Mouse (Mus musculus): Measurements from ENCODE around the gene Nkpd1. TPM values are rescaled to one million over a fixed set of nuclear protein-coding genes. Genes with fewer than 3 reads are reported as not detected.

Gene Nkpd1
- polyA plus RNA-seq, 1 experiment from 2014 or later: not detected

DNA sequence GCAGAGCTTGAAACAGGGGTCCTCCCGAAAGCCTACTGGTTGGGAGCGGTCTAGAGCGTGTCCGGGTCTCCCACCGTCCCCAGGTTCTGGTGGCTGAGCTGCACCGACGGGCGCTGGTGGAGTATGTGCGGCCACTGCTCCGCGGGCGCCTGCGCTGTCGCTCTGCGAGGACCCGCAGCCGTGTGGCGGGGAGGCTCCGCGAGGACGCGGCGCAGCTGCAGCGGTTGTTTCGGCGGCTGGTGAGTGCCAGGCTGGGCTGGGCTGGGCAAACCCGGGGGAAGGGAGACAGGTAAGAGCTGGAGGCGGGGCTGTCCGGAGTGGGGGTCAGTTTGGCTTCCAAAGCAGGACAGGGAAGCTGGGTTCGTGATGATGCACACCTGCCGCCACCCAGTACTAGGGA is 28.1 kb upstream of the Nkpd1 start:
- WGBS: 22% methylated on average over 31 of the region's 31 CpGs
- H3K27me3 ChIP-seq (replicated peaks): peaks cover 71% of the 10 kb centered on the region
- no peak for ATAC-seq (ENCODE audit: extremely low read depth, insufficient number of reproducible peaks, low FRiP score, low TSS enrichment)

DNA sequence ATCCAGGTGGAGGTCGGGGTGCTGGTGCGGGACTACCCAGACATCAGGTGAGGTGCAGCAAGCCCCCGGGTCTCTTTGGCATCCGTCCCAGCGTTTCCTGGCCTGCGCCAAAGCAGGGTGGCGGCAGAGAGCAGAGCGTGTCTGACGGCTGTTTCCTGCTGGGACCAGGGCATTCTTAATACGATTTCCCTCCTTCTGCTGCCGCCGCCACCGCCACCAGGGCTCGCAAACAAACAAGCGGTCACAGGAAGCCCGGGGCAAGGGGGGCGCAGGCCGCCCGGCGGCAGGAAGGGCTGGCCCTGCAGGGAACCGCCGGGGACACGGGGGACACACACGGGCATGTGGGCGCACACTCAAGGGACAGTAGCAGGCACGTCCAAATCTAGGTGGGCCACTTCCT is 25.9 kb upstream of the Nkpd1 start:
- no peak for ATAC-seq (ENCODE audit: extremely low read depth, insufficient number of reproducible peaks, low FRiP score, low TSS enrichment)
- H3K9me3 ChIP-seq: no peaks in the 10 kb centered on the region
- no peaks in the 10 kb centered on the region for H3K36me3 ChIP-seq
- 4% methylated on average over 25 of the region's 26 CpGs for WGBS
- H3K27ac ChIP-seq (replicated peaks): peak overlapping the region; percentile 56
- H3K4me3 ChIP-seq: peak overlapping the region; percentile 46
- peak overlapping the region; percentile 80 for H3K9ac ChIP-seq
- peak overlapping the region; percentile 74 for H3K4me2 ChIP-seq
- peaks cover 23% of the 10 kb centered on the region for H3K4me1 ChIP-seq
- peaks cover 65% of the 10 kb centered on the region for H3K27me3 ChIP-seq (replicated peaks)

More for the DNA sequence above, 28.1 kb upstream of the Nkpd1 start:
- no peaks in the 10 kb centered on the region for H3K36me3 ChIP-seq
- peaks cover 17% of the 10 kb centered on the region for H3K4me1 ChIP-seq
- peak overlapping the region; percentile 54 for H3K4me2 ChIP-seq
- no peaks in the 10 kb centered on the region for H3K9me3 ChIP-seq
- no peak overlapping the region for H3K9ac ChIP-seq
- no peak overlapping the region for H3K27ac ChIP-seq (replicated peaks)
- H3K4me3 ChIP-seq: peak overlapping the region; percentile 34

DNA sequence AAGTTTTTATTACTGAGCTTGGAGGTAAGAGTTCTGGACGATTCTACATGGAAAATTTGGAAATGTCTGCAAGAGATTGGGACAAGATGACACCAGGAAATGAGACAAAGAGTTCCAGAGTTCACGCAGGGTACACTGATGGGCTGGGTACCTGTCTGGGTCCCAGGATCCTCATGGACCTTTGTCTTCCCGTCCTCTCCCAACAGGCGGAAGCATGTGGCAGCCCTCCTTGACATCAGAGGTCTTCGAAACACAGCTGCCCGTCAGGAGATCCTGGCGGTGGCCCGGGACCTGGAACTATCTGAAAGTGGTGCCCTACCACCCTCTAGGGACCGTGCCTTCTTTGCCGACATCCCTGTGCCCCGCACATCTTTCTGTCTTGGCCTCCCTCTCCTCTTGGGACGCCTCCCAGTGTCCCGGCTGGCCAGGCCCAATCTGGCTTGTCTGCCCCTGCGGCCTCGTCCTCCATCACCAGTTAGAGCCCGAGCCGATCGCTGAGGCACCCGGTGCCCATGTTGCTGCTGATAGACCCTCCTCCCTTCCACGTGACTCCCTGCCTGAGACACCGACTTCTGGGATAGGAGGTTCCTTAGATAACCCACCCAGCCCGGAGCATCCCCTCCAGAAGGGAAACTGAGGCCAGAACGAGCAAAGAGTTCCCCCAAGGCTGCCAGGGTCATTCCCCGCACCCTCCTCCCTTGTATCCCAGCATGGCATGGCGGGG is 22.7 kb upstream of the Nkpd1 start:
- H3K4me2 ChIP-seq: no peak overlapping the region
- no peak overlapping the region for H3K27ac ChIP-seq (replicated peaks)
- peaks cover 18% of the 10 kb centered on the region for H3K4me1 ChIP-seq
- 74% methylated on average over 25 of the region's 25 CpGs for WGBS
- no peaks in the 10 kb centered on the region for H3K36me3 ChIP-seq
- no peak overlapping the region for H3K9ac ChIP-seq
- H3K4me3 ChIP-seq: no peak overlapping the region
- no peak for ATAC-seq (ENCODE audit: extremely low read depth, insufficient number of reproducible peaks, low FRiP score, low TSS enrichment)
- peaks cover 33% of the 10 kb centered on the region for H3K27me3 ChIP-seq (replicated peaks)
- H3K9me3 ChIP-seq: no peaks in the 10 kb centered on the region

DNA sequence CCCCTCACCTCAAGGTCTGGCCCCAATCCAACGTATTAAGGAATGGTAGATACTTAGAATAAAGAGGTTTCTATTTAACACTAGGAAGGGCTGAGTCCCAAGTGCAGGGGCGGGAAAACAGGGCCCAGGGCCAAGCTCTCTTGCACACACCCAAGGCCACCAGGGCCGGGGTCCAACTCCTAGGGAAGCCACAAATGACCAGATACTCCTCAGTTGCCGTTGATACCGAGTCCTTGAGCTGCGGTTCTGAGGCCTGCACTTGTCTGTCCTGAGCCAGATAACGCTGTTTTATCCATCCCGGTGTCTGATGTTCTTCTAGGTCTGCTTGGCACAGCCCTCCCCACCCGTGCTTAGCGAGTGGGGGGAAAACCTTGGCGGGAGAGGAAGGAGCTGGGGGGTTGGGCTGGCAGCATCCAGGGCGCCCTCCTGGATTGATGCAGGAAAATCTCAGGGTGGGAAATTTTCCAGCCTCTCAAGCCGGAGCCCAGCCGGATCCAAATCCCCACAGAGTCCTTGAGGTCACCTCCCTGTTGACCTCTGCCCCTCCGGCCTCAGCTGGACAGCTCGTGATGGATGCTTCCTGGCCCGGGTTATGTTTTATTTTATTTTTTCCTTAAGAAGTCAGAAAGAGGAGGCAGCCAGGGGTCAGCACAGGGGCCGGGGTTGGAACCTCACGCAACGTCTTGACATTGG is 22.0 kb upstream of the Nkpd1 start:
- 60% methylated on average over 20 of the region's 20 CpGs for WGBS
- Histone ChIP-seq H3K27me3 (replicated peaks) (peaks cover 25% of the 10 kb centered on the region), H3K9ac (no peak overlapping the region), H3K9me3 (no peaks in the 10 kb centered on the region), H3K36me3 (no peaks in the 10 kb centered on the region), H3K4me1 (peaks cover 18% of the 10 kb centered on the region), H3K4me3 (no peak overlapping the region), H3K27ac (replicated peaks) (no peak overlapping the region), H3K4me2 (no peak overlapping the region)
- ATAC-seq (ENCODE audit: extremely low read depth, insufficient number of reproducible peaks, low FRiP score, low TSS enrichment): no peak

DNA sequence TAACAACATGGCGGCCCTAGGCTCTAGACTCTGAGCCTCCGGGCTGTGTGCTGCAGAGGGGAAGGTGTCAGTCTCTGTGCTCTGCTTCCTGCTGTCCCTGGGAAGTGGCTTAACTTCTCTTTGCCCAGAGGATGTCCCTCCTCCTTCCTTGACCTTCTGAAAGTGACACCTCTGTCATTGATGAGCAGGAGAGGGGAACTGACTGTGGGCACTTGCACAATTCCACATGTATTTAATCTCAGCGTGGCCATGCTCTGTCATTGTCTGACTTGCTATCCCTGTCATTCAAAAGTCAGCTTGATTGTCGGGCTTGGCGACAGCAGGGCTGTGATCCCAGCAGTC is 21.5 kb upstream of the Nkpd1 start:
- Histone ChIP-seq H3K4me2 (no peak overlapping the region), H3K9me3 (no peaks in the 10 kb centered on the region), H3K36me3 (no peaks in the 10 kb centered on the region), H3K4me3 (no peak overlapping the region), H3K9ac (no peak overlapping the region), H3K27me3 (replicated peaks) (peaks cover 20% of the 10 kb centered on the region), H3K27ac (replicated peaks) (no peak overlapping the region), H3K4me1 (peaks cover 18% of the 10 kb centered on the region)
- no peak for ATAC-seq (ENCODE audit: extremely low read depth, insufficient number of reproducible peaks, low FRiP score, low TSS enrichment)
- 73% methylated on average over 5 of the region's 5 CpGs for WGBS

GRCm38 (mm10) chr7:19498326-19498725 is 19.3 kb upstream of the Nkpd1 start:
- no peak overlapping the region for H3K9ac ChIP-seq
- WGBS: 65% methylated on average over 4 of the region's 4 CpGs
- H3K4me3 ChIP-seq: no peak overlapping the region
- no peak for ATAC-seq (ENCODE audit: extremely low read depth, insufficient number of reproducible peaks, low FRiP score, low TSS enrichment)
- no peaks in the 10 kb centered on the region for H3K9me3 ChIP-seq
- H3K27me3 ChIP-seq (replicated peaks): 0 out of 2 replicates have a peak, but pooled peaks cover 2% of the 10 kb centered on the region
- H3K27ac ChIP-seq (replicated peaks): no peak overlapping the region
- H3K4me1 ChIP-seq: peaks cover 6% of the 10 kb centered on the region; the same call in 1 of the 2 replicates
- no peaks in the 10 kb centered on the region for H3K36me3 ChIP-seq
- H3K4me2 ChIP-seq: no peak overlapping the region

GRCm38 (mm10) chr7:19500420-19501363 is 16.9 kb upstream of the Nkpd1 start:
- no peaks in the 10 kb centered on the region for H3K4me1 ChIP-seq
- no peaks in the 10 kb centered on the region for H3K27me3 ChIP-seq (replicated peaks)
- H3K4me2 ChIP-seq: no peak overlapping the region
- H3K36me3 ChIP-seq: no peaks in the 10 kb centered on the region
- no peak overlapping the region for H3K4me3 ChIP-seq
- H3K27ac ChIP-seq (replicated peaks): no peak overlapping the region
- no peaks in the 10 kb centered on the region for H3K9me3 ChIP-seq
- 64% methylated on average over 12 of the region's 12 CpGs for WGBS
- no peak for ATAC-seq (ENCODE audit: extremely low read depth, insufficient number of reproducible peaks, low FRiP score, low TSS enrichment)
- H3K9ac ChIP-seq: no peak overlapping the region

- WGBS: 68% methylated on average over 4 of the region's 4 CpGs
- Histone ChIP-seq H3K27me3 (replicated peaks) (no peaks in the 10 kb centered on the region), H3K27ac (replicated peaks) (no peak overlapping the region), H3K4me3 (no peak overlapping the region), H3K9me3 (no peaks in the 10 kb centered on the region), H3K9ac (no peak overlapping the region), H3K4me1 (peaks cover 4% of the 10 kb centered on the region), H3K4me2 (no peak overlapping the region), H3K36me3 (no peaks in the 10 kb centered on the region)
- no peak for ATAC-seq (ENCODE audit: extremely low read depth, insufficient number of reproducible peaks, low FRiP score, low TSS enrichment)
These were observed 16.0 kb upstream of the Nkpd1 start for GRCm38 (mm10) chr7:19501658-19502057.

GRCm38 (mm10) chr7:19503481-19504068 is 14.1 kb upstream of the Nkpd1 start:
- H3K27ac ChIP-seq (replicated peaks): no peak overlapping the region
- H3K4me1 ChIP-seq: peaks cover 16% of the 10 kb centered on the region
- H3K9me3 ChIP-seq: no peaks in the 10 kb centered on the region
- H3K9ac ChIP-seq: no peak overlapping the region
- no peaks in the 10 kb centered on the region for H3K27me3 ChIP-seq (replicated peaks)
- WGBS: 28% methylated on average over 5 of the region's 5 CpGs
- no peak overlapping the region for H3K4me2 ChIP-seq
- no peak overlapping the region for H3K4me3 ChIP-seq
- H3K36me3 ChIP-seq: no peaks in the 10 kb centered on the region
- ATAC-seq (ENCODE audit: extremely low read depth, insufficient number of reproducible peaks, low FRiP score, low TSS enrichment): no peak

DNA sequence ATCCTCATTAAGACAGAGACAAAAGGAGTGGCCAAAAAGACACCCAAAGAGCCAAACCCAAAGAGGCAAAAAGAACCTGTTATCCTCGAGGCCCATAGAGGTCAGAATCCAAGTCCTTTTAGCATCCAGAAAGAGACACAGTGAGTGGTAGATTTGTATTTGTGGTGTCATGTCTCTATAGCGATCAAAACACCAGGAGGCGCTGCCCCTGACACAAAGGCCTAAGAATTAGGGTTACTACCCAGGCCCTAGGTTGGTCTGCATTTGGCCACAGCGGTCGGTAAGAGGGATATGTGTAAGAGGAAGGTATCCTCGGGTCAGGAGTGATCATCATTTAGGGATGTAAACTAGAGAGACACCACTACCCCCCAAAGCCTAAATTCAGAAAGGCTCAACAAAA is 11.3 kb upstream of the Nkpd1 start:
- Histone ChIP-seq H3K27ac (replicated peaks) (no peak overlapping the region), H3K27me3 (replicated peaks) (no peaks in the 10 kb centered on the region), H3K36me3 (no peaks in the 10 kb centered on the region), H3K4me2 (peak overlapping the region; percentile 88), H3K9ac (no peak overlapping the region), H3K4me3 (peak overlapping the region; percentile 79), H3K9me3 (no peaks in the 10 kb centered on the region), H3K4me1 (peaks cover 26% of the 10 kb centered on the region)
- no peak for ATAC-seq (ENCODE audit: extremely low read depth, insufficient number of reproducible peaks, low FRiP score, low TSS enrichment)
- 35% methylated on average over 6 of the region's 6 CpGs for WGBS

Data from heart, embryonic 13.5 days (tissue).